8 mouse cellular contexts compared by ENCODE assay signal in the genomic region with DNA sequence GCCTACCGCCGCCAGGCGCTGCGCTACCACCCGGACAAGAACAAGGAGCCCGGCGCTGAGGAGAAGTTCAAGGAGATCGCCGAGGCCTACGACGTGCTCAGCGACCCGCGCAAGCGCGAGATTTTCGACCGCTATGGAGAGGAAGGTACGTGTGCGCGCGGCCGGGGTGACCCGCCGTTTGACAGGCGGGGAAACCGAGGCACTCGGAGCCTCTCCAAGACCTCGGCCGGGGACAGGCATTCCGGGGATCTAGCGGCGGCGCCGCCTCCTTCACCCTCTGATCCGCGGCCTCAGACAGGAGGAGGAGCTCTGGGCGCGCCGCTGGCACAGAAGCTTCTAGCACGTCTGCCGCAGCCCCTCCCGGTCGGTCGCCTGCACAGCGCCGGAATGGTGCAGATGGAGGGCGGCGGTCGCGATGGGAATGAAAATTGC. TPM values are rescaled to one million over a fixed set of nuclear protein-coding genes. Genes with fewer than 3 reads are reported as not detected.
DNase-seq lines count a peak whose midpoint lies in the region; ATAC-seq lines count a peak whose summit lies in the region.

No protein-coding gene starts in this region.

- peak; percentile 53 for ATAC-seq in inflammation-experienced regulatory T-cells, adult 6 months

- no peaks in the 10 kb centered on the region for H3K9me3 ChIP-seq in megakaryocyte, embryonic 14.5 days

- H3K4me1 ChIP-seq in megakaryocyte, embryonic 14.5 days = peaks cover 51% of the 10 kb centered on the region

- intact Hi-C loops in gastrocnemius, postnatal 14 days (cut with DNase I; ENCODE audit: low total_unique reads) = loop anchor here (5.0 kb wide), 1 partner anchor 41 kb away; a partner anchor contains a TSS
- intact Hi-C loops in left cerebral cortex, postnatal 14 days (cut with DNase I) = no loop called here

- peak overlapping the region; percentile 97 for H3K4me3 ChIP-seq in megakaryocyte, embryonic 14.5 days (replicated peaks)

- H3K36me3 ChIP-seq in megakaryocyte, embryonic 14.5 days (replicated peaks; ENCODE audit: low read length) = peaks cover 54% of the 10 kb centered on the region

- peak; percentile 88 for DNase-seq in R1 (ENCODE audit: low read depth, low spot score)
- DNase-seq in cerebellum, postnatal 14 days = peak; percentile 83 to 84
- DNase-seq in gastrocnemius, postnatal 14 days = peak; percentile 87
- peak; percentile 76 to 78 for DNase-seq in left cerebral cortex, postnatal 14 days (ENCODE audit: low spot score in 2 of 2)
- DNase-seq in right cerebral cortex, postnatal 14 days = peak; percentile 78
- DNase-seq in urinary bladder, postnatal 4 days (ENCODE audit: low spot score in 2 of 2) = peak; percentile 80 to 85

- no peaks in the 10 kb centered on the region for H3K27me3 ChIP-seq in megakaryocyte, embryonic 14.5 days (replicated peaks)

RNA-seq across cellular contexts. Expression of a gene that starts 0.4 kb away (rescaled TPM):
- total RNA-seq in gastrocnemius, postnatal 14 days (2021) = 1 to 10 TPM; 7.0 to 7.4 TPM
- polyA plus RNA-seq in inflammation-experienced regulatory T-cells, adult 6 months (2017; shearing (Covaris generic)) = 10 to 100 TPM; 36.3 to 53.7 (median 41.0) TPM
- total RNA-seq in left cerebral cortex, postnatal 14 days (2021) = 10 to 100 TPM; 38.4 to 40.0 TPM
- polyA plus RNA-seq in megakaryocyte, embryonic 14.5 days (2012; ENCODE audit: insufficient read depth, low replicate concordance) = 23.3 and 30.5 TPM in 2 replicates

RNA-seq across cellular contexts. Expression of a gene that starts 0.6 kb away (rescaled TPM):
- total RNA-seq in gastrocnemius, postnatal 14 days (2021) = 100 to 1,000 TPM; 474 to 504 TPM
- polyA plus RNA-seq in inflammation-experienced regulatory T-cells, adult 6 months (2017; shearing (Covaris generic)) = 100 to 1,000 TPM; 341 to 488 (median 426) TPM
- 100 to 1,000 TPM; 587 to 600 TPM for total RNA-seq in left cerebral cortex, postnatal 14 days (2021)
- 406 and 513 TPM in 2 replicates for polyA plus RNA-seq in megakaryocyte, embryonic 14.5 days (2012; ENCODE audit: insufficient read depth, low replicate concordance)

RNA-seq across cellular contexts. Expression of a gene that starts 41.9 kb away (rescaled TPM):
- 100 to 1,000 TPM; 439 to 462 TPM for total RNA-seq in gastrocnemius, postnatal 14 days (2021)
- 100 to 1,000 TPM; 284 to 389 (median 291) TPM for polyA plus RNA-seq in inflammation-experienced regulatory T-cells, adult 6 months (2017; shearing (Covaris generic))
- total RNA-seq in left cerebral cortex, postnatal 14 days (2021) = 100 to 1,000 TPM; 141 to 147 TPM
- polyA plus RNA-seq in megakaryocyte, embryonic 14.5 days (2012; ENCODE audit: insufficient read depth, low replicate concordance) = 84.7 and 511 TPM in 2 replicates

RNA-seq across cellular contexts. Expression of a gene that starts 44.1 kb away (rescaled TPM):
- total RNA-seq in gastrocnemius, postnatal 14 days (2021) = 10 to 100 TPM; 25.4 to 26.6 TPM
- 10 to 100 TPM; 14.4 to 18.1 (median 14.7) TPM for polyA plus RNA-seq in inflammation-experienced regulatory T-cells, adult 6 months (2017; shearing (Covaris generic))
- total RNA-seq in left cerebral cortex, postnatal 14 days (2021) = 100 to 1,000 TPM; 104 to 109 TPM
- 306 and 351 TPM in 2 replicates for polyA plus RNA-seq in megakaryocyte, embryonic 14.5 days (2012; ENCODE audit: insufficient read depth, low replicate concordance)

RNA-seq across cellular contexts. Expression of a gene that starts 58.1 kb away (rescaled TPM):
- total RNA-seq in gastrocnemius, postnatal 14 days (2021) = under 1 TPM; 0.13 to 0.49 TPM
- polyA plus RNA-seq in inflammation-experienced regulatory T-cells, adult 6 months (2017; shearing (Covaris generic)) = 1 to 10 TPM in 2 of 3 experiments, under 1 TPM in 1; 0.60 to 1.2 (median 1.1) TPM
- 1 to 10 TPM; 1.4 to 1.5 TPM for total RNA-seq in left cerebral cortex, postnatal 14 days (2021)
- polyA plus RNA-seq in megakaryocyte, embryonic 14.5 days (2012; ENCODE audit: insufficient read depth, low replicate concordance) = 0.45 and 0.73 TPM in 2 replicates

Comparison
In these comparisons a context has a peak if more than half of its experiments do, and no peak if none do; other contexts are left out.
1. Peak in every context shown above with its lines: DNase-seq, ATAC-seq and H3K4me3 ChIP-seq.
2. RNA of a gene that starts 0.4 kb away (total RNA-seq): 38.4 to 40.0 TPM in left cerebral cortex, postnatal 14 days; 7.0 to 7.4 TPM in gastrocnemius, postnatal 14 days; every median in the first group is over 4 times any median in the second.